Mouse (Mus musculus) cerebellum, adult 11-12 months (tissue): Measurements from ENCODE around the gene Camta1.

ENCODE experiments used
- DNase-seq: peaks from one replicate; pipeline ENCODE4 v3.0.0; 2022

The Camta1 gene

GRCm38 (mm10) chr4:151778511-151778910, 83.2 kb downstream of the Camta1 start:
- no peak for DNase-seq

DNA sequence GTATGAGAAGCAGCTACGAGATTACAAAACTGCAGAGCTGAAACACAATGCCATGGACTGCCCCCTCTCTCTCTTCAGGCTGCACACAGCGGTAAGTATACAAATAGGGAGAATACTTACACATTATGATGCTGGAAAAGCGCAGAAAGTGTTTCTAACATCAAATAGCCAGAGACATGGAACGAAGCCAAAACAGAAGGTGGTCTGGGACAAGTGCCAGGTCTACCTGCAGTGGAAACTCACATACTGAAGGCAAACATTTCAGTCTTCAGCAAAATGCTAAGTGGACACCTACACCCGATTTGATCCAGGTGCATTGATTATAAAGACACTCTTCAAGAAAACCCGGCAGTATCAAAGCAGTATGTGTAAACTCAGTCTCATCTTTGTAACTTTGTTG, 84.2 kb downstream of the Camta1 start:
- DNase-seq, result no peak

DNA sequence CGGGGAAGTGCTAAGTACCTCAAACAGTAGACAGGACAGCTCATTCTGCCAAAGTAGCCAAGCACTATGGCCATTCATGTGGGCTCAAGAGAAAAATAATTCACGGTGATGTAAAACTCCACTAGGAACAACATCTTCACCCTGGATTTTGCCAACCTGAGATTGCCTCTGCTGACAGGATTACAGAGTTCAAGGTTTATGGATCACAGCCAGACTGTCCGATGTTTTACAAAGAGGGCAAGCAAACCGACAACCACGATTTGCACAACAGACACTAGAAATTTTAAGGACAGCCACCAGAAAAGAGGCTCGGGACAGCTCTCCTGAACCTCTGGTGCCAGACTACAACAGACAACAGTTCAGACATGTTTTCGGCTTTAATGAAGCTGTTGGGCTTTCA, 86.2 kb downstream of the Camta1 start:
- DNase-seq, result no peak

GRCm38 (mm10) chr4:151773651-151774050, 88.0 kb downstream of the Camta1 start:
- no peak for DNase-seq

DNA sequence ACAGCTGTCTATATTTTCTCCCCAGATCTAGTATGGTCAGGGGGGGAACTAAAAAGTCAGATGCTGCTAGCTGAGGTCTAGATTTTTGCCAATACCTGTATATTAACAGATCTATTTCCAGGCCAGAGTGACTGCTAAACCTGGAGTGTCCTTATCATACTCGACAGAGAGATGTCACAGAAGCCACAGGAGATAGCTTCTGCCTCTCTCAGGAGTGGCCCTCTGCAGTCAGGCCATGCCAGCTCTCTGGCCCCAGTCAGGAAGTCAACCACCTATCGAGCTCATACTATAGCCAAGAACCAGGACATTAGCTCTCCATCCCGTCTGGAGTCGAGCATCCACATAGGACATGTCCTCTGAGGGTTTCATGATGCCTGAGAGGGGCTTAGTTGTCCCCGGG, 88.7 kb downstream of the Camta1 start:
- no peak for DNase-seq

DNA sequence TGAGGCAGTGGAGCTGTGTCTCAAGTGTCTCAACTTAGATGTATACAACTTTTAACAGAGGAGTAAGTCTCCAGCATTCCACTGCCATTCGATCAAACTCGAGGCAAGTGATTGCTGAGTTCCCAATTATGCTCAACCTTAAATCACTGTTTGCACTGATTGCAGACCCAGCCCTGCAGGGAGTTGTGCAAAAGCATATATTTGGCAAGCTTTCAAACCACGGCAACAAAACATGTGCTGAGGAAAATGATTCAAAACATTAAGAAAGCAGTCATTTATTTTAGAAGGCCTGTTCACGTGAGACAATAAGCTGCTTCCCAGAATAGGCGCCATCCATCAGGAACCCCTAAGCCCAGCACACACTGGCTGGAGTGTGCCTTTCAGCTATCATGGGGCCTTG, 91.0 kb downstream of the Camta1 start:
- DNase-seq, result no peak

- DNase-seq, result no peak
Observed at GRCm38 (mm10) chr4:151767786-151768185, 93.9 kb downstream of the Camta1 start.

DNA sequence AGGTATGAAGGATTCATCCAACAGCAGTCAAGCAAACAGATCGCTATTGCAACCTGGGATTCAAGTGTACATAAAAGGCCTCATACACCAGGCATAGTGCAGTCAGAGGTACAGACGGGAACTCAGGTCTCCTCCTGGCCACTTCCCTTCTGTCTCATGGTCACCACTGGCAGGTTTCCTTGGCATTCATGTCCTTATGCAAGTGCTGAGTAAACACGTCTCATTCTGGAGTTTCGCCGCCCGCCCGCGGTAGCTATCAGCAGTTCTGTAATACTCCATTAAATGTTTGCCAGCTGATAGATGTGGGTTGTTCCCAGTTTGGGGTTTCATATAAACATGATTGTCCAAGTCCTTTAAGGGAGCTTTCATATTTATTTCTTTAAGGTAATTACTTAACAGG, 94.3 kb downstream of the Camta1 start:
- DNase-seq, result no peak

DNA sequence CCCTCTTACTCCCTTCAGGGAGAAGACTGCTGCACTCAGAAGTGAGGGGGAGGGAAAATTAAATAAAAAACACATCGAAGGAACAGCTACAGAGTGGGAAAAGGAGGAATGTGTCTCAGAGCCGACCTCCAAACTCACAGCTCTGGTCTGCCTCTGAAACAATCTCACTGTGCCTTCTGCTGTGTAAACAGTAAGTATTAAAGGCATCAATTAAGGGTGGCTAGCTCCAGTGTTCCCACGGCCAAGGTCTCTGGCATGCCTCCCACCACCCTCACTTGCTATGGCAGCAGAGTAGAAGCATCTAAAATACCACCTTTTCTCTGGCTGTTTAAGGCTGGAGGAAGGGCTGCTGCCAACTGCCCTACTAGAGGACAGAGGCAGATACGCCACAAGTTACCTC, 96.3 kb downstream of the Camta1 start:
- no peak for DNase-seq

DNA sequence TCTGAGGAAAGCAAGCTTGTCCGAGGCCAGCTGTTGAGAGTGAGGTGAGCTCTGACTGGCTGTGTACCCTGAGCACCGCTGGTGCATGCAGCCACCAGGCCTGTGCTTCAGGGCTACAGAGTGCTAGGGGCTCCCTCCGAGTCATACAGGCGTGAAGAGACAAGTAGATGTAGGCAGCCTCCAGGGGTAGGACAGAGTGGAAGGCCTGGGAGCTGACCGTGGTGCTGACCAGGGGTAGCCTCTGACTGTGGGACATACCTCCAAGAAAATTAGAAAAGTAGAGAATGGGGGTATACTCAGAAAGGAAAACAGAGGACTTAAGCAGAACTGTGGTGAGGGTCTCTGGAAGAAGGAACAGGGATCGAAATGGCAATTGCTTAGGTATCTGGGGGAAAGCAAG, 97.7 kb downstream of the Camta1 start:
- DNase-seq, result no peak

DNA sequence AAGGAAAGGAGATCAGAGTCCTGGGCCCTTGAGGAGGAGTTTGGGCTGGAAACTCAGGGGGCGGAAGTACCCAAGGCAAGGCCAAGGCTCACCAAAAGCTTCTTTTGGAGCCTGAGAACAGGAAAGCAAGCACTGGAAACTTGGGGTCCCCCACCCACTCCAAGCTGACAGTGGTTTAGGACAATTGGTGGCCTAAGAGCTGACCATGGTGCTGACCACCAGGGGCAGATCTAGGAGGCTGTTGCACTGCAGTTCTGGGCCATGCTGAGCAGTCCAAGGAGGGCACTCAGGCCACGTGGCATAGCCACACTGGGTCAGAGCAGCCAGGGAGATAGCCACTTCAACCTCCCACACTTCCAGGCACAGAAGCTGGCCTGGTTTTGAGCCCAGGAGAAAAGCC, 102.6 kb downstream of the Camta1 start:
- DNase-seq, result no peak

- no peak for DNase-seq
Observed at GRCm38 (mm10) chr4:151758337-151758736, 103.3 kb downstream of the Camta1 start.

DNA sequence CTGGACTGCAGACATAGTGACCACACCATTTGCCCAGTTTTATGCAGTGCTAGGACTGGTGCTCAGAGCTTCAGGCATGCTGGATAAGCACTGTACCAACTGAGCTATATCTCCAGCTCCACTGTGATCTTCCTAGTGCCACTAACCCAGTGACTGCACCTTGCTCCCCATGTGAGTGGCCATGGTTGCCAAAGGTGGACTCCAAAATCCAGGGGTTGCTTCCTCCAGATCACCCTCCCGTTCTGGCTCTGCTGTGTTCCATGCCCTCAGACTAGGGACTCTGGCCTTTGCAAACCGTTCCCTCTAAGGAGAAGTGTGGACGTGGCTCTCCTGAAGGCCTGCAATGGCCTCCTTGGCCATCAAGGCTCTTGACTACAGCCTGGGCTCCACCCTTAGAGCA, 104.4 kb downstream of the Camta1 start:
- no peak for DNase-seq

DNA sequence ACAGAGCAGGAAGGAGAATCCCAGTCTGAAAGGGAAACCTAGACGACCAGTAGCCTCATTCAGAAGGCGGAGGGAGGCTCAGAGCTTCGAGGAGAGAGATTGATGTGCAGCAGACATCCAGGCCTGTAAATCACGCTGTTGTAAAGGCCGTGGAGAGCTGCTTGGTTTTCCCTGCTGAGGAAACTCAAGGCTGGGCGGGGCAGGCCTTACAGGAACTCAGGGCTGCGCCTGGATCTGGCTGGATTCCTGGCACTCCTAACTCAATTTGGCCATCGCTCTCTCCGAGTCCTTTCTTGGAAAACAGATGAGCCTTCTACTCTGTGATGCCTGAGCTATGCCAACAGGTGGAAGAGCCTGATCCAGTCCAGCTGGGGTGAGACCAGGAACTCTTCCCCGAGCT, 105.3 kb downstream of the Camta1 start:
- no peak for DNase-seq

- no peak for DNase-seq
Observed at GRCm38 (mm10) chr4:151753231-151753630, 108.4 kb downstream of the Camta1 start.

DNA sequence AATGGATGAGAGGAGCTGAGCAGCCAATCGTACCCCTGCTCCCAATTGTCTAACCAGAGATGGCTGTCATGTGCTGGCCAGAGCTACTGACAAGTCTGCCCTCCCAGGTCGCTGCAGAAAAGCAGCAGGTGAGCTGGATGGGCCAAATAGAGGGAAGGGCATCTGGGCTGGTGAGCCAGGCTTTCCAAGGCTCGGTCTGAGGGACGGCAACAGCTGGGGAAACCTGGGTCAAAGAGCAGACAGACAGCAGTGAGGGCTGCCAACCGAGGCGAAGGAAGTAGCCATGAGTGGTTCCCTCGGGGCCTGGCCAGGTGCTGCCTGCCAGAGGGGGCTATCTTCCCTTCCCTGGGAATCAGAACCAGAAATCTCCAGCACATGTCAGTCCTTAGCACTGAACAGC, 109.1 kb downstream of the Camta1 start:
- DNase-seq, result no peak

DNA sequence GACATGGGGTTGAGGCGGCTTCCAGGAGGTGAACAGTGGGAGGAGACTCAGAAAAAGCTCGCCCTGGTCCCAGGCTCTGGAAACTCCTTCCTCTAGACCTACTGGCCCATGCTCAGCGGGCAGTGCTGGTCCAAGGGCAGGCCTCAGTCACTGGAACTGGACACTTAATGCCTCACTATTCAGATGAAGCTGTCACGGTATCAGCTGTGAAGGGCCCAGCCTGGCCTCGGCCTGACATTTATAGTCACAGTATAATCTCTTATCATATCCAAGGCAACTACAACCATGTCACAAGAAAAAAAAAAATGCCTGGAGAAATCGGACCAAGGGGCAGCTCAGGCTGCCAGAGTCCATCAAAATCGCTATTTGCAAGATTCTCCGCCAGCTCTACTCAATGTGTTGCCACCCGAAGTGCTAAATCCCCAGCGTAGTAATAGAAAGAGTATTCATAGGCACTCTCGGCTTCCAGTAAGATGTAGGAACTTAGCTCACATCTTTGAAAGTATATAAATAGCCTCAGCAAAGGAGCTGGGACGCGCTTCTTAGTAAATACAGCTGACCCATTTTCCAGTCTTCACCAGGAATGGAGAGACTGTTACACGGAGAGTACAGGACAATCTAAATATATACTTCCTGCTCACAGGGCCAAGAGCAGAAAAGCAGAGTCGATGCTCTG, 110.3 kb downstream of the Camta1 start:
- DNase-seq, result no peak

- DNase-seq, result no peak
Observed at GRCm38 (mm10) chr4:151747723-151748122, 114.0 kb downstream of the Camta1 start.

DNA sequence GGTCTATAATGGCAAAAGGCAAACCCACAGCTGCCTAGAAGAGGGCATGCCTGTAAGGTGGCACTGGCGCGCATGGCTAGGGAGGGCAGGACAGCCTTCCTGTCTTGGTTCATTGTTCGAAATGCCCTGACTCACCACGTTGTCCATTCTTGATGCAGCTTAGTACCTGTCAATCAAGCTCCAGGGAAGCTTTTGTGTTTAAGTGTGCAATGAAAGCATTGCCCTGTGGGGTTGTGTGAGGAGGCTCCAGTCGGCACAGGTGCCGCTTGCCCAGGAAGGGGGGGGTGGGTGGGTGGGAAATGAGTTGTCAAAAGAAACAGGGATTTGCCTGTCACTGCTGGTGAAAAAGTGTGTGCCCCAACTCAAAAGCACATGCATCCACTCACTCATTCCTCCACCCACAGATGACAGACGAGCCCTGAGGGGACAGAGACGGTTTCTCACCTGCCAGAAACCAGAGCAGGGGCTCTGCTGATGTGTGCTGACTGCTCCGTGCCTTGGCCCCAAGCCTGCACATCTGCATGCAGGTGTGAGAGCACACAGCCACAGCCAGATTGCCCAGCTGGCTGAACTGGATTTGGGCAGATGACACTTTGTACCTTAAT, 115.6 kb downstream of the Camta1 start:
- DNase-seq, result no peak

- no peak for DNase-seq
Observed at GRCm38 (mm10) chr4:151741249-151742137, 120.2 kb downstream of the Camta1 start.

DNA sequence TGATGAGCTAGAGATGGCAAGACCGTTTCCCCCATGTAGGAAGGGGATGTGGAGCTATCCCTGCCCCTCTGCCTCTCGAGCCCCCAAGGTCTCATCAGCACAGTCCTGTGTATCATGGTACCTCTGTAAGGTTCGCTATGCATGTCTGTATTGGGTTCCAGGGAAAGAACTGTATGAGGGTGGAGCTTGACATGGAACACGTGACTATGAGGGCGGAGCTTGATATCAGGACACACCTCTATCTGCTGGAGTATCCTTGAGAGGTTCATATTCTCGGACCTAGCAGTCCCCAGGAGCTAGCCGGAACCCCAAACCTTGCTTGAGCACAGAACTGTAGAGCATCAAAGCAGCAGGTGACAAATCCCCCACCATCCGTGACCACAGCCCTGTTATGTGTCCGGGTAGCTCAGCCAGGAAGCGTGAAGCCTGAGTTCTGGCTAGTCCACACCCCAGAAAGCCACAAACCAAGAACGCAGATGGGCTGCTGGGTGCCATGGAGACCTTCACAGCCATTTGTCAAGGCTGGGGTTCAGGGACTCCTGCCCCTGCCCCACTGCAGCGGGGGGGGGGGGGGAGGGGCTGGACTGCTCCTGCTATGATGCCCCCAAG, 122.2 kb downstream of the Camta1 start:
- DNase-seq, result no peak

- no peak for DNase-seq
Observed at GRCm38 (mm10) chr4:151738875-151739274, 122.8 kb downstream of the Camta1 start.

- DNase-seq, result no peak
Observed at GRCm38 (mm10) chr4:151738280-151738679, 123.4 kb downstream of the Camta1 start.

DNA sequence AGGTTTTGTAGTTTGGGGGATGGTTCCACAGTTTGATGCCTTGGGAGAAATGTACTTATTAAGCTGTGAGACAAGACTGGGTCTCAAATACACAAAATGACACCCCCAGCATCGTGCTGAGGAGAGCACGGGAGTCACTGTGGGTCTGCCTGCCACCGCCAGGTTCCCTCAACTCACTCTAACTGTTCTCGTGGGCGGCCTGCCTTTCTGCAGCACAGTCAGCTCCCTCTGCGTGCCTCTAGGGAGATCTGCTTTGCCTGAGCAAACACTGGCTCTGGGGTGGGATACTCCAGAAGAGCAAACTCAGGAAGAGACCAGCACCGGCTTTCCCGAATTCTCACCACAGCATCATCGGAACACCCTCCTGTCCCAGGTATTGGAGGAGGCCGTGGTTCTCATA, 129.0 kb downstream of the Camta1 start:
- DNase-seq, result no peak
